Comparison of ENCODE assay signal across 9 mouse cellular contexts in the genomic region with DNA sequence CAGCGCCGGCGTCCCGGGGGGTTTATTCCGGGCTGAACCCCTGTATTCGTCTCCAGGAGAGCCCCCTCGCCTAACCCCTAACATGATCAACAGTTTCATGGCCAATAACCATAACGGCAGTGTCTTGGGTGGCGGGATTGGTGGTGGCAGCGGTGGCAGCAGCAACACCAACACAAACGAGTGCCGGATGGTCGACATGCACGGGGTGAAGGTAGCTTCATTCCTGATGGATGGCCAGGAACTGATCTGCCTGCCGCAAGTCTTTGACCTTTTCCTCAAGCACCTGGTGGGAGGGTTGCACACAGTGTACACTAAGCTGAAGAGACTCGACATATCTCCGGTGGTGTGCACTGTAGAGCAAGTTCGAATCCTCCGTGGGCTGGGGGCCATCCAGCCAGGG. TPM values are rescaled to one million over a fixed set of nuclear protein-coding genes. Genes with fewer than 3 reads are reported as not detected.
DNase-seq lines count a peak whose midpoint lies in the region; ATAC-seq and TF ChIP-seq lines count a peak whose summit lies in the region.
"Had no signal": no experiment of that assay in that cellular context is flagged by ENCODE, and none has a peak within 500 bp of the region (broad histone marks: within the 10 kb centered on the region; RNA-seq: fewer than 3 reads in every experiment).

No protein-coding gene starts in this region.

- no peak overlapping the region for H3K27ac ChIP-seq in kidney, adult 2 months (ENCODE audit: insufficient read depth, low read depth, low read length)
- H3K27ac ChIP-seq in ES-E14 (ENCODE audit: insufficient read depth, low read depth, low read length, poor library complexity, severe bottlenecking): no peak overlapping the region
- no peak overlapping the region for H3K27ac ChIP-seq in embryonic fibroblast, embryonic 13.5 days (ENCODE audit: insufficient read depth, low read length)
- no peak overlapping the region for H3K27ac ChIP-seq in limb, embryonic 12.5 days
- H3K27ac ChIP-seq: macrophage had no signal

- H3K4me3 ChIP-seq in kidney, adult 2 months (ENCODE audit: insufficient read depth, low read depth, low read length): peak overlapping the region; percentile 51
- H3K4me3 ChIP-seq in ES-E14 (ENCODE audit: insufficient read depth in 1 of 2, low read depth in 1 of 2, low read length in 2 of 2, poor library complexity in 1 of 2, severe bottlenecking in 1 of 2): peak overlapping the region; percentile 71 to 78
- peak overlapping the region; percentile 53 for H3K4me3 ChIP-seq in embryonic fibroblast, embryonic 13.5 days (ENCODE audit: insufficient read depth, low read length)
- peak overlapping the region; percentile 48 for H3K4me3 ChIP-seq in limb, embryonic 12.5 days (replicated peaks)

- H3K9me3 ChIP-seq in ES-E14 (ENCODE audit: control insufficient read depth, insufficient read depth, low read depth, low read length): no peaks in the 10 kb centered on the region
- H3K9me3 ChIP-seq in limb, embryonic 12.5 days: no peaks in the 10 kb centered on the region

- no peaks in the 10 kb centered on the region for H3K36me3 ChIP-seq in kidney, adult 2 months (ENCODE audit: control insufficient read depth, insufficient read depth, low read length)
- no peaks in the 10 kb centered on the region for H3K36me3 ChIP-seq in ES-E14 (ENCODE audit: control insufficient read depth, insufficient read depth, low read length, poor library complexity, severe bottlenecking)
- H3K36me3 ChIP-seq in limb, embryonic 12.5 days: no peaks in the 10 kb centered on the region
- no peaks in the 10 kb centered on the region for H3K36me3 ChIP-seq in splenic B cell, adult 2 months (ENCODE audit: control insufficient read depth, insufficient read depth, low read length, poor library complexity, severe bottlenecking)

- in situ Hi-C loops in ES-E14 (cut with MboI; ENCODE audit: low sequenced_read_pairs in 2 of 2, unreplicated experiment in 2 of 2): no loop called here

- DNase-seq in kidney, adult 2 months: no peak
- DNase-seq in kidney, adult 8-10 months: no peak
- DNase-seq in ES-E14 (ENCODE audit: low read depth, low spot score): peak; percentile 1
- peak; percentile 1 for DNase-seq in splenic B cell, adult 2 months (ENCODE audit: low read depth, low spot score)
- DNase-seq in cerebellum, adult 11 months: no peak
- DNase-seq in natural killer cell, adult 2 months (ENCODE audit: low spot score in 2 of 2): no peak

- H3K27me3 ChIP-seq in kidney, adult 2 months (replicated peaks; ENCODE audit: control insufficient read depth, insufficient read depth, low read length): 0 out of 2 replicates have a peak, but pooled peaks cover 1% of the 10 kb centered on the region
- no peaks in the 10 kb centered on the region for H3K27me3 ChIP-seq in limb, embryonic 12.5 days
- H3K27me3 ChIP-seq in splenic B cell, adult 2 months (ENCODE audit: control insufficient read depth, insufficient read depth, low read length, poor library complexity, severe bottlenecking): no peaks in the 10 kb centered on the region

- no peak for TF ChIP-seq CTCF in kidney, adult 2 months (conservative IDR thresholded peaks at IDR 0.05; ENCODE audit: insufficient read depth, insufficient read length, low read depth, low read length)
- no peak for TF ChIP-seq CTCF in embryonic fibroblast, embryonic 13.5 days (IDR thresholded peaks at IDR 0.05; ENCODE audit: borderline replicate concordance, insufficient read depth, low read length)

- 1% methylated on average over 19 of the region's 19 CpGs for WGBS in kidney, adult 2 months
- WGBS in limb, embryonic 12.5 days: 18% methylated on average over 19 of the region's 19 CpGs

- TF ChIP-seq POLR2A in kidney, adult 2 months (IDR thresholded peaks at IDR 0.05; ENCODE audit: low read depth, low read length): no peak
- no peak for TF ChIP-seq POLR2A in embryonic fibroblast, embryonic 13.5 days (IDR thresholded peaks at IDR 0.05; ENCODE audit: low read depth, low read length)

- H3K9ac ChIP-seq in ES-E14 (ENCODE audit: insufficient read depth, low read depth, low read length, poor library complexity, severe bottlenecking): peak overlapping the region; percentile 60
- peak overlapping the region; percentile 48 for H3K9ac ChIP-seq in limb, embryonic 12.5 days (replicated peaks)

- no peaks in the 10 kb centered on the region for H3K4me1 ChIP-seq in kidney, adult 2 months (ENCODE audit: control insufficient read depth, insufficient read depth, low read length)
- no peaks in the 10 kb centered on the region for H3K4me1 ChIP-seq in ES-E14 (ENCODE audit: control insufficient read depth in 2 of 2, insufficient read depth in 2 of 2, low read length in 2 of 2, poor library complexity in 1 of 2)
- H3K4me1 ChIP-seq in embryonic fibroblast, embryonic 13.5 days (ENCODE audit: control insufficient read depth, insufficient read depth, low read length): no peaks in the 10 kb centered on the region
- H3K4me1 ChIP-seq in limb, embryonic 12.5 days (replicated peaks): no peaks in the 10 kb centered on the region

- ATAC-seq in limb, embryonic 12.5 days (ENCODE audit: insufficient number of reproducible peaks, insufficient read depth, low FRiP score, low TSS enrichment, low read depth): peak; percentile 28

- peak overlapping the region; percentile 61 for H3K4me2 ChIP-seq in limb, embryonic 12.5 days

TF ChIP-seq in ES-E14, 5 proteins besides CTCF, POLR2A, EP300 and RAD21:
- TF ChIP-seq ZC3H11A (IDR thresholded peaks at IDR 0.05; ENCODE audit: borderline replicate concordance, low read depth, low read length): no peak
- no peak for TF ChIP-seq ZNF384 (IDR thresholded peaks at IDR 0.05; ENCODE audit: low read depth, low read length)
- no peak for TF ChIP-seq MAFK (IDR thresholded peaks at IDR 0.05; ENCODE audit: insufficient read depth, low read depth, low read length)
- no peak for TF ChIP-seq CHD2 (IDR thresholded peaks at IDR 0.05; ENCODE audit: low read depth, low read length)
- no peak for TF ChIP-seq HCFC1 (IDR thresholded peaks at IDR 0.05; ENCODE audit: borderline replicate concordance, insufficient read depth, low read length)

RNA-seq across cellular contexts. Expression of gene Dach2, which starts 1.2 kb away (rescaled TPM):
- not detected in 2 replicates for polyA plus RNA-seq in kidney, adult 2 months (2012; rRNA removed)
- 0.58 and 0.69 TPM in 2 replicates for total RNA-seq in ES-E14 (2012; rRNA removed)
- 1.7 and 1.8 TPM in 2 replicates for polyA plus RNA-seq in embryonic fibroblast, embryonic 13.5 days (2011; ENCODE audit: insufficient read length, low read depth, missing spikeins)
- 8.2 and 8.3 TPM in 2 replicates for polyA plus RNA-seq in limb, embryonic 12.5 days (2016; fragmentation: Nextera tagmentation; extraction: Ambion mirVana)
- polyA plus RNA-seq: macrophage had no signal

Comparison
In these comparisons a context has a peak if more than half of its experiments do, and no peak if none do; other contexts are left out.
1. DNase-seq: peak in ES-E14 (single experiment) and splenic B cell, adult 2 months (single experiment); none in kidney, adult 2 months (single experiment), kidney, adult 8-10 months (0 of 2), cerebellum, adult 11 months (single experiment) and natural killer cell, adult 2 months (0 of 2).
2. Peak in every context shown above with its lines, with median percentiles within 50 percentile points of each other: H3K4me3 ChIP-seq.